Mouse (Mus musculus) effector memory CD4-positive, alpha-beta T cell, adult 7 months (primary cell): ENCODE data around the gene Lcn2. TPM values are rescaled to one million over a fixed set of nuclear protein-coding genes. Genes with fewer than 3 reads are reported as not detected.

Experiments
- polyA plus RNA-seq: library from polyadenylated mRNA; unstranded; fragments of 100-300 nt; shearing (Covaris generic); gene quantifications from one replicate; pipeline ENCODE4 v1.2.1, GENCODE M21; 2017

Lcn2 gene
- polyA plus RNA-seq, result not detected

GRCm38 (mm10) chr2:32387706-32388490, at the start of gene Lcn2:
Lcn2 (minus strand) TSS chr2:32388252.

DNA sequence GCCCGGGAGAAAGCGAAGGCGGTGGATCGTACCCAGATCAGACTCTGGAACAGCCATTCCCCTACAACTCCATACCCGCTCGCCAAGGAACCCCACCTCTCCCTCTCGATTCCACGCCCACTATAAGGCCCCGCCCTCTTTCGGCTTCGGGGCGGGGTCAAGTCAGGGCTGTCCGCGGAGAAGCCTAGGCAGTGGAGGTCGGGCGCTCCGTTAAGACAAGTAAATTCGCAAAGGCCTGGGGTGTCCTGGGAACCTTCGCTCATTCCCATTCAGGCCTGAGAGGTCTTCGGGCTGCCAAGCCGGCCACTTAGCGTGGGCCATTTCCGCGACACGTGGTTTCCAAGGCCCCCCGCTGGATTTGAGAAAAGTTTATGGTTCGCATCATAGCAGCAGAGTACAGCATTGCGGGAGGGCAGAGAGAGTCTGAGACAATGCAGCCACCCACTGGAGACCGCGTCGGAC, 7.5 kb upstream of the Lcn2 start, which contains the start of gene Ptges2:
Ptges2 (plus strand) TSS at position 413 of the 462 bp plus-strand sequence.

DNA sequence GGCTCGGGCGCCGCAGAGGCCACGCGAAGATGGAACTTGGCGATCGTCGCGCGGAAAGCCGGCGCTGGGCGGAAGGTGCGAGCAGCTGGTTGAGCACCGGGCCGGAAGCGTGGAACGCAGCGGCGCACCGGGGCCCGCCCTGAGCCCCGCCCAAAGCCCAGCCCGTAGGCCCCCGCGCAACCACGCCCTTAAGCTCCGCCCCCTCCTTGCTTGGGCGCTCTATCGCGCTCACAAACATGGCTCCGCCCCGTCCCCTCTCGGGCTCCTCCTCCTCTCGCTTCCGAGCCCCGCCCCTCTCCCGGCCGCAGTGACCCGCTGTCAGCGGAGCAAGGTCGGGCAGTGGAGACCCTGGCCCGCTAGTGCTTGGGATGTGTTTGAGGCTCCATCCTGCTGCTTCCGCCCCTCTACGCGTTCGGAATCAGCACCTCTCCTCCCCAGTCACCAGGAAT, 6.3 kb downstream of the Lcn2 start, which contains the start of gene 1110008P14Rik:
1110008P14Rik (minus strand) TSS at position 164 of the 449 bp plus-strand sequence.

GRCm38 (mm10) chr2:32353007-32353542, 35.0 kb downstream of the Lcn2 start, which contains the start of gene Dnm1:
Dnm1 (minus strand) TSS chr2:32353338.

GRCm38 (mm10) chr2:32352151-32353006, 35.7 kb downstream of the Lcn2 start, which contains the start of gene Ciz1:
Ciz1 (plus strand) TSS chr2:32352327.

Other genes starting within 250 kb of the Lcn2 start
- 49.4 TPM for gene Prrc2b, start 237.2 kb downstream of the Lcn2 start, polyA plus RNA-seq
- gene Pomt1, start 151.7 kb downstream of the Lcn2 start, polyA plus RNA-seq, result 2.6 TPM
- 74.0 TPM for gene Uck1, start 128.1 kb downstream of the Lcn2 start, polyA plus RNA-seq
- gene Golga2, start 100.9 kb downstream of the Lcn2 start, polyA plus RNA-seq, result 31.5 TPM
- gene Swi5, start 100.2 kb downstream of the Lcn2 start, polyA plus RNA-seq, result 150 TPM
- gene Ciz1, start 35.9 kb downstream of the Lcn2 start, polyA plus RNA-seq, result 115 TPM
- not detected for gene Dnm1, start 34.9 kb downstream of the Lcn2 start, polyA plus RNA-seq
- 41.0 TPM for gene 1110008P14Rik, start 6.3 kb downstream of the Lcn2 start, polyA plus RNA-seq
- gene Ptges2, start 7.6 kb upstream of the Lcn2 start, polyA plus RNA-seq, result 10.3 TPM
- 7.2 TPM for gene Naif1, start 62.2 kb upstream of the Lcn2 start, polyA plus RNA-seq
- gene Slc25a25, start 63.2 kb upstream of the Lcn2 start, polyA plus RNA-seq, result 34.0 TPM
- gene Fam102a, start 147.1 kb upstream of the Lcn2 start, polyA plus RNA-seq, result 136 TPM
- 76.0 TPM for gene Dpm2, start 182.6 kb upstream of the Lcn2 start, polyA plus RNA-seq
- gene Pip5kl1, start 186.5 kb upstream of the Lcn2 start, polyA plus RNA-seq, result not detected
- gene 9430097D07Rik, start 187.4 kb upstream of the Lcn2 start, polyA plus RNA-seq, result not detected
- gene St6galnac4, start 198.8 kb upstream of the Lcn2 start, polyA plus RNA-seq, result 26.7 TPM
- 3.2 TPM for gene St6galnac6, start 211.5 kb upstream of the Lcn2 start, polyA plus RNA-seq
- 0.24 TPM for gene Ak1, start 233.5 kb upstream of the Lcn2 start, polyA plus RNA-seq